Mouse (Mus musculus): ENCODE measurements at regions not wholly inside any gene's neighbourhood (a gene's known extent, or its start where the extent isn't known, plus 50 kb on each side); places are given as distances from the start of the nearest gene placed in this dataset.
"Not testable (repeated sequence)": the region's sequence is repeated elsewhere in the genome, so short reads cannot be mapped to it uniquely, and the experiment has no call there.

- DNase-seq (ENCODE audit: low spot score), result peak; percentile 83
Measured at GRCm38 (mm10) chr5:118459391-118459792, 101.1 kb upstream of the Med13l start.

GRCm38 (mm10) chr5:118461967-118462366 is 98.5 kb upstream of the Med13l start:
- peak; percentile 57 for DNase-seq (ENCODE audit: low spot score)

- DNase-seq (ENCODE audit: low spot score), result peak; percentile 92
Measured at GRCm38 (mm10) chr5:118464931-118465801, 95.3 kb upstream of the Med13l start.

GRCm38 (mm10) chr5:118465991-118466750 is 94.3 kb upstream of the Med13l start:
- DNase-seq (ENCODE audit: low spot score), result peak; percentile 57

- DNase-seq (ENCODE audit: low spot score), result no peak
Measured at GRCm38 (mm10) chr5:118468739-118469138, 91.7 kb upstream of the Med13l start.

- DNase-seq (ENCODE audit: low spot score), result no peak
Measured at GRCm38 (mm10) chr5:118471569-118471968, 88.9 kb upstream of the Med13l start.

- no peak for DNase-seq (ENCODE audit: low spot score)
Measured at GRCm38 (mm10) chr5:118472291-118472690, 88.2 kb upstream of the Med13l start.

GRCm38 (mm10) chr5:118473128-118473730 is 87.2 kb upstream of the Med13l start:
- DNase-seq (ENCODE audit: low spot score), result no peak

- no peak for DNase-seq (ENCODE audit: low spot score)
Measured at GRCm38 (mm10) chr5:118476597-118476996, 83.9 kb upstream of the Med13l start.

- no peak for DNase-seq (ENCODE audit: low spot score)
Measured at GRCm38 (mm10) chr5:118477131-118478119, 83.1 kb upstream of the Med13l start.

- DNase-seq (ENCODE audit: low spot score), result peak; percentile 92
Measured at GRCm38 (mm10) chr5:118478120-118478768, 82.2 kb upstream of the Med13l start.

- DNase-seq (ENCODE audit: low spot score), result no peak
Measured at GRCm38 (mm10) chr5:118480000-118480399, 80.5 kb upstream of the Med13l start.

- DNase-seq (ENCODE audit: low spot score), result no peak
Measured at GRCm38 (mm10) chr5:118480965-118481793, 79.3 kb upstream of the Med13l start.

- DNase-seq (ENCODE audit: low spot score), result no peak
Measured at GRCm38 (mm10) chr5:118481794-118482049, 78.8 kb upstream of the Med13l start.

GRCm38 (mm10) chr5:118482598-118482997 is 77.9 kb upstream of the Med13l start:
- no peak for DNase-seq (ENCODE audit: low spot score)

GRCm38 (mm10) chr5:118483001-118483400 is 77.5 kb upstream of the Med13l start:
- no peak for DNase-seq (ENCODE audit: low spot score)

- DNase-seq (ENCODE audit: low spot score), result peak; percentile 55
Measured at GRCm38 (mm10) chr5:118483532-118483931, 76.9 kb upstream of the Med13l start.

- DNase-seq (ENCODE audit: low spot score), result no peak
Measured at GRCm38 (mm10) chr5:118485191-118485590, 75.3 kb upstream of the Med13l start.

- DNase-seq (ENCODE audit: low spot score), result not testable (repeated sequence)
Measured at GRCm38 (mm10) chr5:118492522-118492921, 68.0 kb upstream of the Med13l start.
